Mouse (Mus musculus) CD4-positive helper T cell, adult 2 months (primary cell): ENCODE data around the gene Cox7a2l.
A peak's percentile ranks its signal among the peaks of the same experiment; 100 is the strongest.

ENCODE experiments used
- DNase-seq: peaks from one replicate; pipeline ENCODE4 v3.0.0-alpha.2; 2012; ENCODE audit warnings: low read depth, missing footprints, low spot score

The Cox7a2l gene

GRCm38 (mm10) chr17:83453587-83453986 lies 63.5 kb downstream of the Cox7a2l start:
- DNase-seq = peak; percentile 40

DNA sequence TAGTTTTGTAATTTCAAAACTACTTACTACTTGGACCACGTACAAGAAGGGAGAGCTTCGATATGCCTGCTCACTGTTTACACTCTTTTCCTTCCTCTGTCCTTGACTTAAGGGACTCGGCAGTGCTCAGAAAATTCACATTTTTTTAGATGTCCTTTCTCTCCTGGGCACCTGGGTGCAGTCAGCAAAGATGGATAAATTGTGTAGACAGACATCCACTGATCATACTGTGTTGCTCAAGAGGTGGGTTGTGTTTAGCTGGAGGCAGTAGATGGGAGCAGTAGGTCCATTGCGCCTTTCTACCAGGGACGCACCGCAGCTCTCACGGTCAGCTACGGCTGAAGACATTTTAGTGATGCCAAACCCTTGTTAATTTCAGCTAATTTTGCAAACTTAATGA lies 64.7 kb downstream of the Cox7a2l start:
- DNase-seq = no peak
